Mouse (Mus musculus): ENCODE results near the gene Fibp. TPM values are rescaled to one million over a fixed set of nuclear protein-coding genes. Genes with fewer than 3 reads are reported as not detected.

Fibp gene
- polyA plus RNA-seq, 2 experiments: 22.9 to 30.6 TPM

- peak overlapping the region; percentile 55 for H3K27ac ChIP-seq
- peaks cover 5 to 12% of the 10 kb centered on the region in 2 experiments; a peak in 3 of 4 replicates for H3K4me1 ChIP-seq (replicated peaks; ENCODE audit: control insufficient read depth in 2 of 2, insufficient read depth in 2 of 2, low read length in 1 of 2)
- 84% methylated on average over 18 of the region's 18 CpGs for WGBS (ENCODE audit: insufficient replicate concordance)
- peak overlapping the region; percentile 88 for H3K9ac ChIP-seq (replicated peaks)
- H3K4me3 ChIP-seq (ENCODE audit: insufficient read depth in 1 of 2, low read depth in 2 of 2, low read length in 2 of 2): peak overlapping the region; percentile 70 to 76
- H3K4me2 ChIP-seq (ENCODE audit: low read depth): peak overlapping the region; percentile 86
- DNase-seq (ENCODE audit: low read depth in 3 of 3, low spot score in 3 of 3) (no peak), ATAC-seq (ENCODE audit: insufficient read depth) (no peak)
- H3K27me3 ChIP-seq (ENCODE audit: control insufficient read depth, insufficient read depth, low read length): no peaks in the 10 kb centered on the region
- TF ChIP-seq CTCF (IDR thresholded peaks at IDR 0.05; ENCODE audit: low read depth) (no peak), EP300 (IDR thresholded peaks at IDR 0.05; ENCODE audit: low read depth) (no peak)
- H3K36me3 ChIP-seq (replicated peaks; ENCODE audit: control insufficient read depth, insufficient read depth, low read depth): peaks cover 4% of the 10 kb centered on the region
- no peaks in the 10 kb centered on the region for H3K9me3 ChIP-seq (ENCODE audit: control insufficient read depth, low read length)
These were observed 34.4 kb upstream of the Fibp start for GRCm38 (mm10) chr19:5425906-5426565.

GRCm38 (mm10) chr19:5426640-5427290 lies 33.6 kb upstream of the Fibp start:
- Histone ChIP-seq H3K9ac (replicated peaks) (no peak overlapping the region), H3K4me3 (ENCODE audit: insufficient read depth in 1 of 2, low read depth in 2 of 2, low read length in 2 of 2) (no peak overlapping the region), H3K4me1 (replicated peaks; ENCODE audit: control insufficient read depth in 2 of 2, insufficient read depth in 2 of 2, low read length in 1 of 2) (peaks cover 5 to 12% of the 10 kb centered on the region in 2 experiments; a peak in 3 of 4 replicates), H3K9me3 (ENCODE audit: control insufficient read depth, low read length) (no peaks in the 10 kb centered on the region), H3K27ac (no peak overlapping the region), H3K27me3 (ENCODE audit: control insufficient read depth, insufficient read depth, low read length) (no peaks in the 10 kb centered on the region), H3K4me2 (ENCODE audit: low read depth) (no peak overlapping the region; the same call in 1 of the 2 replicates), H3K36me3 (replicated peaks; ENCODE audit: control insufficient read depth, insufficient read depth, low read depth) (peaks cover 4% of the 10 kb centered on the region)
- 80% methylated on average over 13 of the region's 13 CpGs for WGBS (ENCODE audit: insufficient replicate concordance)
- no peak for ATAC-seq (ENCODE audit: insufficient read depth)
- no peak for TF ChIP-seq CTCF (IDR thresholded peaks at IDR 0.05; ENCODE audit: low read depth)
- TF ChIP-seq EP300 (IDR thresholded peaks at IDR 0.05; ENCODE audit: low read depth): no peak
- DNase-seq (ENCODE audit: low read depth in 3 of 3, low spot score in 3 of 3): no peak

- Histone ChIP-seq H3K9me3 (ENCODE audit: control insufficient read depth, low read length) (no peaks in the 10 kb centered on the region), H3K27ac (no peak overlapping the region), H3K36me3 (replicated peaks; ENCODE audit: control insufficient read depth, insufficient read depth, low read depth) (peaks cover 4% of the 10 kb centered on the region), H3K4me2 (ENCODE audit: low read depth) (no peak overlapping the region), H3K4me3 (ENCODE audit: insufficient read depth in 1 of 2, low read depth in 2 of 2, low read length in 2 of 2) (no peak overlapping the region), H3K4me1 (replicated peaks; ENCODE audit: control insufficient read depth in 2 of 2, insufficient read depth in 2 of 2, low read length in 1 of 2) (peaks cover 5 to 12% of the 10 kb centered on the region in 2 experiments), H3K9ac (replicated peaks) (no peak overlapping the region), H3K27me3 (ENCODE audit: control insufficient read depth, insufficient read depth, low read length) (no peaks in the 10 kb centered on the region)
- TF ChIP-seq EP300 (IDR thresholded peaks at IDR 0.05; ENCODE audit: low read depth): no peak
- peak; percentile 47; the same call in 1 of the 2 replicates for TF ChIP-seq CTCF (IDR thresholded peaks at IDR 0.05; ENCODE audit: low read depth)
- 64% methylated on average over 2 of the region's 2 CpGs for WGBS (ENCODE audit: insufficient replicate concordance)
- ATAC-seq (ENCODE audit: insufficient read depth): no peak
- DNase-seq (ENCODE audit: low read depth in 3 of 3, low spot score in 3 of 3): no peak
These were observed 32.3 kb upstream of the Fibp start for GRCm38 (mm10) chr19:5428083-5428482.

- WGBS (ENCODE audit: insufficient replicate concordance): 64% methylated on average over 4 of the region's 4 CpGs
- H3K4me1 ChIP-seq (replicated peaks; ENCODE audit: control insufficient read depth in 2 of 2, insufficient read depth in 2 of 2, low read length in 1 of 2): peaks cover 4 to 7% of the 10 kb centered on the region in 2 experiments; a peak in 3 of 4 replicates
- H3K9me3 ChIP-seq (ENCODE audit: control insufficient read depth, low read length): no peaks in the 10 kb centered on the region
- ATAC-seq (ENCODE audit: insufficient read depth): no peak
- no peak for DNase-seq (ENCODE audit: low read depth in 3 of 3, low spot score in 3 of 3)
- no peak overlapping the region for H3K4me2 ChIP-seq (ENCODE audit: low read depth)
- no peak overlapping the region for H3K4me3 ChIP-seq (ENCODE audit: insufficient read depth in 1 of 2, low read depth in 2 of 2, low read length in 2 of 2)
- H3K36me3 ChIP-seq (replicated peaks; ENCODE audit: control insufficient read depth, insufficient read depth, low read depth): peaks cover 4% of the 10 kb centered on the region
- no peak overlapping the region for H3K9ac ChIP-seq (replicated peaks)
- no peaks in the 10 kb centered on the region for H3K27me3 ChIP-seq (ENCODE audit: control insufficient read depth, insufficient read depth, low read length)
- no peak for TF ChIP-seq CTCF (IDR thresholded peaks at IDR 0.05; ENCODE audit: low read depth)
- TF ChIP-seq EP300 (IDR thresholded peaks at IDR 0.05; ENCODE audit: low read depth): no peak
- H3K27ac ChIP-seq: no peak overlapping the region
These were observed 31.2 kb upstream of the Fibp start for GRCm38 (mm10) chr19:5429219-5429618.

GRCm38 (mm10) chr19:5429806-5430205 lies 30.6 kb upstream of the Fibp start:
- peaks cover 4% of the 10 kb centered on the region for H3K36me3 ChIP-seq (replicated peaks; ENCODE audit: control insufficient read depth, insufficient read depth, low read depth)
- H3K27me3 ChIP-seq (ENCODE audit: control insufficient read depth, insufficient read depth, low read length): no peaks in the 10 kb centered on the region
- ATAC-seq (ENCODE audit: insufficient read depth) (no peak), DNase-seq (ENCODE audit: low read depth in 3 of 3, low spot score in 3 of 3) (no peak)
- TF ChIP-seq CTCF (IDR thresholded peaks at IDR 0.05; ENCODE audit: low read depth) (no peak), EP300 (IDR thresholded peaks at IDR 0.05; ENCODE audit: low read depth) (no peak)
- peaks cover 4 to 7% of the 10 kb centered on the region in 2 experiments; a peak in 3 of 4 replicates for H3K4me1 ChIP-seq (replicated peaks; ENCODE audit: control insufficient read depth in 2 of 2, insufficient read depth in 2 of 2, low read length in 1 of 2)
- no peak overlapping the region for H3K4me3 ChIP-seq (ENCODE audit: insufficient read depth in 1 of 2, low read depth in 2 of 2, low read length in 2 of 2)
- H3K9ac ChIP-seq (replicated peaks): no peak overlapping the region
- no peaks in the 10 kb centered on the region for H3K9me3 ChIP-seq (ENCODE audit: control insufficient read depth, low read length)
- no peak overlapping the region for H3K4me2 ChIP-seq (ENCODE audit: low read depth)
- WGBS (ENCODE audit: insufficient replicate concordance): 69% methylated on average over 8 of the region's 8 CpGs
- no peak overlapping the region for H3K27ac ChIP-seq

Measured in liver, embryonic 14.5 days (tissue).